Mouse (Mus musculus) Patski (cell line): Measurements from ENCODE around the gene Rnf150. TPM values are rescaled to one million over a fixed set of nuclear protein-coding genes. Genes with fewer than 3 reads are reported as not detected.

Experiments
- ATAC-seq: fragments of 100-300 bp; one replicate; pipeline ENCODE4 v1.8.0; 2021
- CTCF ChIA-PET: fragments of 350-600 bp; sonication (Branson Sonifier 250); formaldehyde crosslinking; loops from one replicate; lab custom pipeline; 2022; ENCODE audit warnings: inconsistent platforms; lab: Charles Lee
- POLR2A ChIA-PET: fragments of 350-600 bp; sonication (Branson Sonifier 250); formaldehyde crosslinking; loops from one replicate; lab custom pipeline; 2022; ENCODE audit warnings: antibody characterized with exemption, inconsistent platforms; lab: Charles Lee
- DNase-seq: peaks from one replicate; pipeline ENCODE4 v3.0.0-alpha.2; 2011; ENCODE audit warnings: low read depth, low spot score
- H3K27me3 ChIP-seq: fragments of 371-371 bp; one replicate; pipeline ENCODE4 v1.5.1; 2021
- CTCF ChIP-seq: fragments of 100-300 bp; IDR thresholded peaks from one replicate; pipeline ENCODE4 v1.5.1; 2021
- in situ Hi-C: fragments of 300-500 bp; cut with MboI; formaldehyde crosslinking; loops from 3 replicates; pipeline ENCODE4 v1.11.1; 2018; ENCODE audit warnings: low pct_unique_long_range_greater_than_20kb, mixed read lengths
- polyA plus RNA-seq: library from polyadenylated mRNA; unstranded; gene quantifications from one replicate; pipeline ENCODE4 v1.2.3, GENCODE M21; 2021

Rnf150 gene
- polyA plus RNA-seq, 1 experiment from 2014 or later, result 19.1 TPM

GRCm38 (mm10) chr8:82907271-82907670 is 44.1 kb downstream of the Rnf150 start:
- no peak for TF ChIP-seq CTCF
- ATAC-seq (peak; percentile 23), DNase-seq (no peak)
- in situ Hi-C loops, result no loop called here
- POLR2A ChIA-PET, result no interaction called here
- CTCF ChIA-PET, result interaction anchor here (0.9 to 2.3 kb wide), 3 partner anchors 12 to 36 kb away, joined by 3 to 6 read pairs (median 3); no protein-coding TSS in a partner anchor
- no peaks in the 10 kb centered on the region for H3K27me3 ChIP-seq

GRCm38 (mm10) chr8:82911436-82911835 is 48.3 kb downstream of the Rnf150 start:
- no peak for ATAC-seq
- H3K27me3 ChIP-seq, result no peaks in the 10 kb centered on the region
- TF ChIP-seq CTCF, result no peak
- ChIA-PET CTCF (no interaction called here), POLR2A (no interaction called here)
- in situ Hi-C loops, result no loop called here
- no peak for DNase-seq

- DNase-seq (no peak), ATAC-seq (no peak)
- in situ Hi-C loops, result no loop called here
- no peaks in the 10 kb centered on the region for H3K27me3 ChIP-seq
- ChIA-PET POLR2A (interaction anchor here (0.6 kb wide), 1 partner anchor 535 kb away, joined by 3 read pairs; no protein-coding TSS in a partner anchor), CTCF (no interaction called here)
- TF ChIP-seq CTCF, result no peak
Observed at GRCm38 (mm10) chr8:82912282-82912681, 49.1 kb downstream of the Rnf150 start.

GRCm38 (mm10) chr8:82914543-82914942 is 51.4 kb downstream of the Rnf150 start:
- POLR2A ChIA-PET, result no interaction called here
- ATAC-seq, result peak; percentile 66
- in situ Hi-C loops, result no loop called here

GRCm38 (mm10) chr8:82916851-82917539 is 53.8 kb downstream of the Rnf150 start:
- TF ChIP-seq CTCF, result no peak
- peak; percentile 60 for ATAC-seq
- in situ Hi-C loops, result loop anchor here (5.0 kb wide), 1 partner anchor 50 kb away; no protein-coding TSS in a partner anchor
- H3K27me3 ChIP-seq, result no peaks in the 10 kb centered on the region
- ChIA-PET POLR2A (interaction anchor here (0.7 to 1.1 kb wide), 3 partner anchors 53 to 681 kb away, joined by 3 to 4 read pairs (median 4); no protein-coding TSS in a partner anchor), CTCF (interaction anchor here (0.7 to 1.5 kb wide), 4 partner anchors 12 to 55 kb away, joined by 3 to 11 read pairs (median 4); no protein-coding TSS in a partner anchor)
- peak; percentile 69 for DNase-seq

More at GRCm38 (mm10) chr8:82914543-82914942, 51.4 kb downstream of the Rnf150 start:
- H3K27me3 ChIP-seq, result no peaks in the 10 kb centered on the region
- no peak for TF ChIP-seq CTCF
- DNase-seq, result no peak
- CTCF ChIA-PET, result no interaction called here

- DNase-seq (no peak), ATAC-seq (peak; percentile 44)
- no peaks in the 10 kb centered on the region for H3K27me3 ChIP-seq
- in situ Hi-C loops, result loop anchor here (5.0 kb wide), 1 partner anchor 50 kb away; no protein-coding TSS in a partner anchor
- no peak for TF ChIP-seq CTCF
- ChIA-PET CTCF (interaction anchor here (1.2 to 1.5 kb wide), 4 partner anchors 12 to 43 kb away, joined by 3 to 11 read pairs (median 4); no protein-coding TSS in a partner anchor), POLR2A (interaction anchor here (0.7 to 1.0 kb wide), 2 partner anchors 65 to 682 kb away, joined by 3 to 4 read pairs; no protein-coding TSS in a partner anchor)
Observed at GRCm38 (mm10) chr8:82917540-82918316, 54.6 kb downstream of the Rnf150 start.

- ATAC-seq (no peak), DNase-seq (no peak)
- no peak for TF ChIP-seq CTCF
- H3K27me3 ChIP-seq, result no peaks in the 10 kb centered on the region
- CTCF ChIA-PET, result interaction anchor here (0.8 to 1.1 kb wide), 2 partner anchors 11 to 29 kb away, joined by 3 to 4 read pairs; no protein-coding TSS in a partner anchor
- in situ Hi-C loops, result loop anchor here (5.0 kb wide), 1 partner anchor 52 kb away; no protein-coding TSS in a partner anchor
- POLR2A ChIA-PET, result no interaction called here
Observed at GRCm38 (mm10) chr8:82919676-82920075, 56.5 kb downstream of the Rnf150 start.

GRCm38 (mm10) chr8:82920124-82920523 is 57.0 kb downstream of the Rnf150 start:
- ChIA-PET POLR2A (no interaction called here), CTCF (interaction anchor here (0.8 kb wide), 1 partner anchor 11 kb away, joined by 4 read pairs; no protein-coding TSS in a partner anchor)
- no peak for ATAC-seq
- in situ Hi-C loops, result no loop called here
- TF ChIP-seq CTCF, result no peak
- H3K27me3 ChIP-seq, result no peaks in the 10 kb centered on the region
- DNase-seq, result no peak

- in situ Hi-C loops, result no loop called here
- TF ChIP-seq CTCF, result no peak
- CTCF ChIA-PET, result interaction anchor here (1.5 kb wide), 1 partner anchor 124 kb away, joined by 3 read pairs; no protein-coding TSS in a partner anchor
- POLR2A ChIA-PET, result interaction anchor here (0.5 kb wide), 1 partner anchor 63 kb away, joined by 3 read pairs; no protein-coding TSS in a partner anchor
- DNase-seq, result no peak
- no peak for ATAC-seq
- no peaks in the 10 kb centered on the region for H3K27me3 ChIP-seq
Observed at GRCm38 (mm10) chr8:82925286-82925685, 62.1 kb downstream of the Rnf150 start.

- TF ChIP-seq CTCF, result no peak
- in situ Hi-C loops, result no loop called here
- ATAC-seq, result no peak
Observed at GRCm38 (mm10) chr8:82926518-82926917, 63.4 kb downstream of the Rnf150 start.

More at GRCm38 (mm10) chr8:82926518-82926917, 63.4 kb downstream of the Rnf150 start:
- H3K27me3 ChIP-seq, result no peaks in the 10 kb centered on the region
- POLR2A ChIA-PET, result no interaction called here
- no peak for DNase-seq
- CTCF ChIA-PET, result interaction anchor here (0.9 to 1.0 kb wide), 2 partner anchors 14 to 72 kb away, joined by 3 read pairs; no protein-coding TSS in a partner anchor
